Mouse (Mus musculus) skeletal muscle tissue, adult 2 months (tissue): ENCODE results near the gene Cd96.

ENCODE experiments used
- DNase-seq: peaks from one replicate; pipeline ENCODE4 v3.0.0-alpha.2; 2012; ENCODE audit warnings: low read depth, low spot score

The Cd96 gene

DNA sequence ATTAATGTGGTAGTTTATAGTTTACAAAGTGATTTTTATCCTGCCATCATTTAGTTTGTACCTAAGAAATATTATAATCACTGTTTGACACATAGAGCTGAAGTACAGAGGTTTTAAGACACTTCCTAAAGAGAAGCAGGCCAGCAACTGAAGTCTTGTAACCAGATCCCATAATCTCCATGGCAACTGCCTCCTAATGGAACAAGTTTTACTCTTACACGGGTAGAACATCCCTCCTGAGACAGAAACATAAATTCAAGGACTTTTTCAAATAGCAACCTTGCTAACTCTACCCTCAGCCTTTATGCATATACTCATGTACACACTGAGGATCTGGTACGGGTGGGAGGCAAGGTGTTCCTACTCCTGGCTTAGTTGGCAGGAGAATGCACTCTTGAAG lies 83.8 kb downstream of the Cd96 start:
- DNase-seq, result no peak

DNA sequence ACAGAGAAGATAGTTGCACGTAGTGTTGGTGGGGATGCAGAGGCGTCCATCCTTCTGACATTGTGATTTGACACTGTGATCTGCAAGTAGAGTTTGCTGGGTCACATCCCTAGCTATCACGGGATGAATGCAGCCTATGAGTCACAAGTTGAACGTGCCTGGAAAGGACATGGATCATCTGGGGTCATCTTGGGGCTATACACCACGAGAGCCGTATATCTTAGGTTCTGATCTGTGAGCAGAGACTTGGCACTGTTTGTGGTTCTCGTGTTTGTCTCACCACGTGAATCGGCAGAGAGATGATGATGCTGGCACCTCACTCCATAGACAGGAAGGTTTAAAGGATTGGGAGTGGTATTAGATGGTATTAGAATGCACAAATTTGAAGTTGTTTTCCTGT lies 86.2 kb downstream of the Cd96 start:
- peak; percentile 62 for DNase-seq

DNA sequence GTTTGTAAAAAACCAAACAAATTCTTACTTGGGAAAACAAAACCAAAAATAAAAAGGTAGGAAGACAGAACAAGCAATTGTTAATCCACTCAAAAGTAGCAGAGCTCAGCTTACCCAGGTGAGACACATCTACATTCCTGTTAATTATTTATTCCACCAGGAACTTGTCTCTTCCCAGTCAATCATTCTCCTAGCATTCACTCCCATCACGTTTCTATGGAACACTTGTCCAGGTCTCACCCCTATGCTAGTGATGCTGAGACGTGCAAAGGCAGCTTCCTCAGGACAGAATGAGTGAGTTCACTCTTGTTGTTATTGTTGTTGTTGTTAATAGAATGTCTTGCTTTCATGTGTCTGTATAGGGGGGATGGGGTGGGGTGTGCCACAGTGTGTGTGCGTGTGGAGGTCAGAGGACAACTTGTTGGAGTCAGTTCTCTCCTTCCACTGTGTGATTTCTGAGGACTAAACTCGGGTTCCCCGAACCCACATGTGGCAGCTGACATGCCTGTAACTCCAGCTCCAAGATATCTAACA lies 97.0 kb downstream of the Cd96 start:
- DNase-seq, result no peak

DNA sequence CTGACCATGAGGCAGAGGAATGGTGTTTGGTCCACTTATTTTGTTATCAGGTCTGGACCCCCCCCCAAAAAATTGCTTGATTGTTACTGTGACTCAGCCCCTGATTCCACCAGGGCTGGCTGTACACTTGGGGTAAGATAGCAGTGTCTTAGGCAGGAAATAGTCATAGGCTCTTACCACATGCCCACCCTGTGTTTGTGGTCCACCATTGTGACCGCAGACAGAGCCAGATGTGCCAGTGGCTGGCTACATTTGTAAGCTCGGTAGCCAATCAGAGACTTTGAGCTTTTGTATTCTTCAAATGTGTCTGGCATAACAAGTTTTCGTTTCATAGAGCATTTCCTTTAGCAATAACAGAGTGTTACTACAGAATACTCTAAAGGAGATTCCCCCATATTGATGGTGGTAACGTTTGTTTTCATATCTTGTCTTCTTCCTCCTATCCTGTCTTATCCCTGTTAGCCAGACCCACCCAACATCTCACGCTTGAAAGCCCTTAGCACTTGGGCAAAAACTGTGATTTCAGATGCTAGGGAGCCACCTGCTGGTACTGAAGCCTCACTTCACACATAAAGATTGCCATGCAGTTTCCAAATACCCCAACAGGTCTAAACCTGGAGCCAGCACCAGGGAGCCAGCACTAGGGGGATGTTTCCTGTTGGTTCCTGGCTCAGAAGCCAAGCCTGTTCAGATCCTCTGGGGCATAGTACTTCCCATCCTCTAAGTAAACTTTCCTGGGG lies 97.7 kb downstream of the Cd96 start:
- peak; percentile 56 for DNase-seq

DNA sequence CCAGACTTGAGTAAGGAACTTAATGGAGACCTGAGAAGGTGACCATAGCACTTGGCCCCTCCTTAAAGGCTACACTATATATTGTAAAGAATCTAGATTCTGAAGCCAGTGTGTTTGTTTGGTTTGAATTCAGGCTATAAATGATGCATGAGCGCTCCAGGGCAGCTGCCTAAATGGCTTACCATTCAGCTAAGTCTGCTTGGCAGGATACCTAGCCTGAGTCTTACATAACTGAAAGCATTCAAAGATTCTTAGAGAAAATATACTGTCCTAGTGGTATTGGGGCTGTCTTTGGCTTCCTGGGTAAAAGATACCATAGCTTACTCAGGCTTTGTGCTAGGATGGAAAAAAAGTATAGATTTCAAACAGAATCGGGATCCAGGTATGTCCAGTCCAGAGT lies 98.7 kb downstream of the Cd96 start:
- DNase-seq, result no peak

DNA sequence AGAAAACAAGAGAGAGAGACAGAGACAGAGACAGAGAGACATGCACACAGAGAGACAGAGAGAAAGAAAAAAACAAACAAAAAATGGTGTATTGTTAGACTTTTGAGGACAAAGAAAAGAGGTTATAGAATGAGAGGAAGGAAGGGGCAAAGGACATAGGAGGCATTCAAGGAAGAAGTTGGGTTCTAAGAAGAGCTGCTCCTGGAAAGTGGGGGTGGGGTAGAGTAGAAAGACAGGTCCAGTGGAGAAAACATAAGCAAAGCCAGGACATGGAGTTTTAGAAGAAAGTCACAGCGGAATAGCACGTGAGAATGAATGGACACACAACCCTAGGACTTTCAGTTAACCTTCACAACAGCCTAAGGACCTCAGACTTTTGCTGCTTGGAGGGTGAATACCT lies 99.7 kb downstream of the Cd96 start:
- no peak for DNase-seq

DNA sequence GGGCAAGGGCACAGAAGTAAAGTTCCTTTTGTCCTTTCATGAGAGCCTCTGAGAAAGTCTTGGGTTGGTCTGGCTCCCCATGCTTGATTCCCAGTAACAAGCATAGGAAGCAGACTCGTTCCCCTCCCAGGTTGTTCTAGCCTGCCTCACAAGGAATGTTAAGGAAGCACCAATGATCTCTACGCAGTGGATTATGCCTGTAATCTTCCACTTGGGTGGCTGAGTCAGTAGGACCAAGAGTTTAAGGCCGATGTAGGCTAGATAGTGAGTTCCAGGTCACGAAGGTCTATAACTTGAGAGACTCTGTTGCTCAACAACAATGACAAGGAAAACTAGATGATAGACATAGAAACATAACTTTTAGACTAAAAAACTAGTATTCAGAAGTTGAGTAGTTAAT lies 100.3 kb downstream of the Cd96 start:
- DNase-seq, result no peak

DNA sequence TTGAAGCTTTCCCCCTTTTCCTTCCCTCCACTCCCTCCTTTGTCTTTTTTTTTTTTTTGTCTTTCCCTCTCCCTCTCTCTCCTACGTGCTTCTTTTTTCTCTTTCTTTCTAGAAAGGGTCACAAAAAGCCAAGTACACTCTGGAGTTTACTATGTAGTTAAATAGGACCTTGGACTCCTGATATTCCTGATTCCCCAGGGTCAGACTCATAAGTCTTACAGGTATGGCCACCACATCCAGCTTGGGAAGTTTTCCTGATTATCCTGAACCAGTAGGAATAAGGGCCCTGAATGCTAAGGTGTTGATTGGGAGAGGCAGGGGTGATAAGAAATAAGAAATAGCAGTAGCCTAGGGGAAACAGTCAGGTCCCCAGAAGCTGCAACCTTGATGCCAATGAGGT lies 100.7 kb downstream of the Cd96 start:
- DNase-seq, result no peak

DNA sequence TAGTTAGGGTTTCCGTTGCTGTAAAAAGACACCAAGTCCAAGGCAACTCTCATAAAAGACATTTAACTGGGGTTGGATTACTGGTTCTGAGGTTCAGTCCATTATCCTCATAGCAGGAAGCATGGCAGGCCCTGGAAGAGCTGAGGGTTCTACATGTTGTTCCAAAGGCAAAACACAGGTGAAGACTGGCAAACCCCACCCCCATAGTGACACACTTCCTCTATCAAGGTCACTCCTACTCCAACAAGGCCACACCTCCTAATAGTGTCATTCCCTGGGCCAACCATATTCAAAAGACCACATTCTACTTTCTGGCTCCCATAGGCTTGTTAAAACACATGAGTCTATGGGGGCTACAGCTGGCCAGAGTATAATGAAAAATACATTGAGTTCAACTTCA lies 108.4 kb downstream of the Cd96 start:
- no peak for DNase-seq

DNA sequence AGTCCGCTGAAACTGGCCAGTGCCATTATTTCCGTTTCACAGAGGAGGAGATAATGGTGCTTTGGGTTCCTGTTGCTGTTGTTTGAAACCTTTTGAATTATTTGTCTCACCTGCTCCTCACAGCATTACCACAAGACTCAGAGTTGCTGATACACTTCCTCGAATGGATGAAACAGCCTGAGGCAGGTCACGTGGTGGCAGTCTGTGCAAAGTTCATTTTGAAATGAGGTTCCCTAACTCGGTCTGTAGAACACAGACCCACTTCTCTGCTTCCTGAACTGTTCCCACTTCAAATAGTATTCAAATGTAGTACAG lies 109.2 kb downstream of the Cd96 start:
- no peak for DNase-seq

DNA sequence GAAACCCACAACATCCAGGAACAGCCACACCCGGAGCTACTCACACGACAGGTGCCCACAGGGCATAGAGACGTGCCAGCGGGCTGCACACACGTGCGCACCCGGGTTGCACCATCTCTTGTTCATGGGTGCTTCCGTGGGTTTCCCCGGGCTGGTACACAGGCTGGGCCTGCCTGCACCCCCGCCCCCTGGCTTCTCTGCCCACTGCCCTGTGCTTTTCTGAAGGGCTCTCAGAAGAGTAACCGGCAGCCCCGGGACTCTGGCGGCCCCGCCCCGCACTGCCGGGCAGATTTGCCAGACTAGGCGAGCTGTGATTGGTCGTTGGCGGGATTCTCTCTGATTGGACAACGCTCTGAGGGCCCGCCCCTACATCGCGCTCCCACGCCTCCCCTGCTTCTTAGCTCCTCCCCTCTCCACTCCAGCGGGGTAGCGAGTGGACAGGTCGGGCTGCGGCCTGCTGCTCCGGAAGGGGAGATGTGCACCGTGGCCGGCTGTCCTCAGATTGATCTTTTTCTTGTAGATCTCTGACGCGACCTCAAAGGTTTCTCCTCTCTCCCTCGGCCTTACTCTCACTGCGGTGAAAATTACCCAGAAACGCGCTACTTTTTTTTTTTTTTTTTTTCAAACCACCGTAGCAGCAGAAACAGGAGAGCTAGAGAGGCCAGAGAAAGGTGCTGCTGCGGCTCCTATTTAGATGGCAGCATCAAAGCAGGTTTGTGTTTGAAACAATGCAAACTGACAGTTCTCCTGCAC lies 109.7 kb downstream of the Cd96 start, which contains the start of gene Plcxd2:
Gene Plcxd2 (minus strand): TSS at position 66 of the 753 bp plus-strand sequence.
- DNase-seq, result peak; percentile 94

DNA sequence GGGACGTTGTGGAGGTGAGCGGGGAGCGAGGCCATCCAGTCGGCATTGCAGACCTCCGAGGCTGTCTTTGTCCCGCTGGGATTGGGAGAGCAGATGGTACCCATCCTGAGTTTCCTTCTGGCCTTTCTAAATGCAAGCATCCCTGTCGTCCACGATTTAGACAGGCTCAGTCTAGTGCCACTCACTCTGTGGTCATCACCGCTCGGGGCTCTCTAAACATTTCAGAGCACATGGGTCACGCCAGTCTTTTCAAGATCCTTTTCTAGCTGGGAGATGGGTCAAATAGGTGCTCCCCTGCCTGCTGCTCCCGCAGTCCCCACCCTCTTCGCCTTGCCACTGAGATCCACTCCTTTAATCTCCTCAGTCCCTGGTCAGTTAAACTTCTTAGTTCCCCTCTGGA lies 110.3 kb downstream of the Cd96 start:
- no peak for DNase-seq

DNA sequence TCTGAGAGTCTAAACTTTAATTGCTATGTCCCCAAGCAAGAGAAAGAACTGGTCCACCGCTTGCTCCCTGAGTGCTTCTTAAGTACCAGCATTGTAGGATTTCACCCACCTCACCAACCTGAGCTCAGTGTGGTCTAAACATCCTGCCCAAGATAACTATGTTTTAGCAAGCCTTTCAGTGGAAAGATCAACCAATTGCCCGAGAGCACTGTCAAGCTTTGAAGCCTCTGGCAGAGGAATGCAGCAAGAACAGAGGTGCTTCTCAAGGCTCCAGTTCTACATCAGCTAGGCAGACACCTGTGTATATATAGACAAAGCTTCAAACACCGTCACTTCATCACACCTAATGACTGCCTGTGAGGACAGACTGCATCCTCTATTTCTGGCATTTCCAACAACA lies 111.3 kb downstream of the Cd96 start:
- DNase-seq, result no peak

DNA sequence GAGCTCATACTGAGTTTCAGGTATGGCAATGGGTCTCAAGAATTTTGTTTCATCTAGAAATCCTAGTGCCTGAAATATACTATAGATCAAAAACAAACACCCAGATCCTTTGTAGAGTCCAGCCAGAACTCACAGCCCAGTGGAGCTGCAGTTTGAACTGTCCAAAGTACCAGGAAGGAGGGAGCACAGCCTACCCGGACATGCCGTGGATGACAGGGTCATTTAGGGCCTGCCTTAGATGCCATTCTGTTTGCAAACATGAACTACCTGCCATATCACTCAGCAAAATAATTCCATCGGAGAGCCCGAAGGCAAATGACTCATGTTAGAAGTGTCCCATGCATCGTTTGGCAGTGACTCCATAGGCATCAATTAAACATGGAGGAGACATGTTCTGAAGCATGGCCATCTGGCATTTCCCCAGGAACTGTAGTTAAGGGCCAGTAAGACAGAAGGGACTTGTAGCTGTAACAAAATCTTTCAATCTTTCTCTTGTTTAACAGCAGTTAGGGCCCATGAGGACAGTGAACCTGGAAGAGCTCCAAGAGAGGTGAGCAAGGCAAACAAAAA lies 111.9 kb downstream of the Cd96 start:
- no peak for DNase-seq

DNA sequence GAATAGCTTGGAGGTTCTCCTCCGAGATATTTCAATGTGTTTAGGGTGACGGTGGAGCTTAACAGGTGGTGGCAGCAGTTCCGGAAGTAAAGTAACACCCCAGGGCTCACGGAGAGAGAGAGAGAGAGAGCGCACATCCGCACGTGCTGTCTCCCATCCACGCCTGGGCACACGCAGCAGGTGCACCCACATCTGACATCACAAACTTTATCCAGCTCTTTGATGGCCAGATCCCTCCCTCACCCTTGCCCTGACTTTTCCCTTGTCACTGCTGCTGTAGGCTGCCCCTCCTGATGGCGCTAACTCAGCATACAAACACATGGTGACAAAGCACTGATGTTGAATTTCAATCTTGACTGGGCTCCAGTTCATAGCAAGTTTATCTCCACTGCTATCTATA lies 113.8 kb downstream of the Cd96 start:
- no peak for DNase-seq

DNA sequence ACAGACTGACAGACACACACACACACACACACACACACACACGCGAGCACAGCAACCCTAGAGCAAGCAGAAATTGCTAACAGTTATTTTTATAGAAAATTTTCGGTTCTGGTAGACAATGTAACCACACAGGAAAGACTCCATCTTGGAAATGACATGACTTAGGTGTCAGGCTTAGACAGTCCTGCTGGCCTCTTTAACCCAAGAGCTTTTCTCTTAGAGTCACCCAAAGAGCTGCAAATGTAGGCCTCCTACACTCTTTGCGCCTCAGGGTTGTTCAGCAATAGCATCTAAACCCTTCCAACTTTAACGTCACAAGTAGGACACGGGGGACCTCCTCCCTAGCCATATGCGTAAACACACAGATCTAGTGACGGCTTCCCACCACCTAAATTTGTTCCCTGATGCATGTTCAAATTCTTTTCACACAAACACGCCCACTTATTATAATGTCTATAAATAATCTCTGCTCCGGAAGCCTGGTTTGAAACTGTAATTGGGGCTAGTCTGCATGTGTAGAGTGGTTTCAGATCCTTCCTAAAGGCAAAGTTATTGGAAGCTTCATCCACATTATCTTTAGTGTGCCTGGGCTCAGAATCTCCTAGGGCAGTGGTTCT lies 118.4 kb downstream of the Cd96 start:
- no peak for DNase-seq

DNA sequence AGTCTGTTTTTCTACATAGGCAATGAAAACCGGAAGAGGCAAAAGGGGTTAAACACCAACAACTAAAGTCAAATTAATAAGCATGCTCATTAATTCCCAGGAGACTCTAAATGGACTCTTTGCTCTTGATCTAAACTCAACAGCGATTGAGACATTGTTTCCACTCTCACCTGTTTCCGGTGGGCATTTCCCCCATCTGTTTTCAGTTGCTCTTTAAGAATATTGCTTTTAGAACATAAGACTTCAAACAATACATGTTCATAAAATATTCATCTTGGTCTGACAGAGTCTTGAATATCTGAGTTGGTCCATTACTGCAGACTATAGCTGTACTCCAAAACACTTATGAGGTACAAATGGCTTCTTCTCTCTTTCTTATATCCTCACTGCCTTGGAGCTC lies 119.1 kb downstream of the Cd96 start:
- no peak for DNase-seq

DNA sequence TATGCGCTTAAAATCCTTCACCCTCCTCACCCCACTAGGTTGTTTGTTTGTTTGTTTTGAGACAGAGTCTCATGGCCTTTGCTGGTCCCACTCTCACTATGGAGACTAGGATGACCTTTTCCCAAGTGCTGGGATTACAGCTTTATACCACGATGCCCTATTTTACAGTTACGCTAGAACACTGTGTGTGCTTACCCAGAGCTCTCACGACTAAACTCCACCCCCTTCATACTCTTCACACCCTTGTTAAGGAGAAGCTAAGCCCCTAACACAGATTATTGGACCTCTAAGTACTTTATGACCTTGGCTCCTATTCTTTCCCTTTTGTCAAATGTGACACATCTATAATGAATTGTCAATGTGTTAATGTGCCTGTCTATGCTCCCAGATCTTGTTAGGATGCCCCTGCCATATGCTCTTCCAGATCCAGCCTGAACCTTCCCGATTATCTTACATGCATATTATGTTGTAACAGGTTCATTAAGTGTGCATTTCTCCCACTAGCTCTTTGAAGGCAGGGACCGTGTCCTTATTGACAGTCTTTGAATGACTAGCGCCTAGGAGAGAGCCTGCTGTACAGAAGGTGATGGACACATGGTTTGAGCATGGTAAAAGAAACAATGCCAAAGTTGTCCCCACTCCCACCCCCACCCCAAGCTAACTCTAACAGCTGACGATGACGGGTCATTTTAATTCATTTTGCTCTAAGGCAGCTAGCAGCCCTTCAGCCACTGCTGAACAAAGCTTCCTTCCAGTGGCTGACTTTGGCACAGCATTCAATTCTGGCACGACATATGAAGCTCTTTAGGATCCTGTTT lies 120.5 kb downstream of the Cd96 start:
- no peak for DNase-seq

DNA sequence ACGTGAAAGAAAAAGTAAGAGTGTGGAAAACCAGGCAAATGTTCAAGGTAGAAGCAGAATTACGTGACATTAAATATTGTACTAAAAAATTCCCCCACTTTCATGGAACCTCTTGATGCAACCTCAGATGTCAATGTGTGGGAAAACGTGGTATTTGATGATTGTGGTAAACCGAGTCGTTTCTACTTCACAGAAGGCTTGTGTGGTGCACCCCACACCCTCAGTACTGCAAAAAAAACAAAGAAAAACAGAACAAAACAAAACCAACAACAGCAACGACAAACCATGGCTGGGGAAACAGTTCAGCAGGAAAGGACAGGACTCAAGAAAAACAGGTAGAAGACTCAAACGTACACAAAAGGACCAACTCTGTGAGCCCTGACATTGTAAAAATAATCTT lies 121.8 kb downstream of the Cd96 start:
- no peak for DNase-seq

DNA sequence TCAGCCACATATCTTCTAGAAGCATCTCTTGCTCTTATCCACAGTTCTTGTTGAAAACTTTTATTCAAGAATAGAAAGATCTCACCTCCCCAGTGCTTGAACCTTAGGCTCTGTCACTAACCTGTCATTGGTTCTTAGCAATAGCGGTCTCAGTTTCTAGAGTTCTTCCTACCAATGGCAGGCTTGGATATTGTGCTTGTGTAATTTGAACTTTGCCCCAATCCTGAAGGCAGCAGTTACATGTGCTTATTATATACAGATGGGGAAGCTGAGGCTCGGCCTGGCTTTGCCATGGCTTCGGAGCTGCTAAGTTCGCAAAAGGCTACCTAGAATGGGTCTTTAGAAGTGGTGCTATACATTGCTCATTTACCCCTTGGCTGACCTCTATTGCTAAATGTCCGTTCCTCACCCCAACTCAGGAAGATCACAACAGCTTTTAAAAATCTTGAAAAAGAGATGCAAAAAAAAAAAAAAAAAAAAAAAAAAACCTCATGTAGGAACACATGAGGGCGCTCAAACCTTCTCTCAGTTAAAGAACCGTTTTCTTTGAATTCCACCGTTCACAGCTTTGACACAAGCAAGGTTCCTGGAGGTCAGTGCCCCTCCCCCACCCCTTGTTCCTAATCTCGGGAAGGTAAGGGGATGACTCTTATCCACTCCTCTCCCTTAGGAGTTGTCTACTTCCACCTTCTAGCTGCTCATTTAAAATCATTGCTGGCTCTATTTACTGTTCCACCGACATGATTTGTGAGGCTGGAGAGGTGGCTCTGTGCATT lies 129.0 kb downstream of the Cd96 start:
- no peak for DNase-seq

DNA sequence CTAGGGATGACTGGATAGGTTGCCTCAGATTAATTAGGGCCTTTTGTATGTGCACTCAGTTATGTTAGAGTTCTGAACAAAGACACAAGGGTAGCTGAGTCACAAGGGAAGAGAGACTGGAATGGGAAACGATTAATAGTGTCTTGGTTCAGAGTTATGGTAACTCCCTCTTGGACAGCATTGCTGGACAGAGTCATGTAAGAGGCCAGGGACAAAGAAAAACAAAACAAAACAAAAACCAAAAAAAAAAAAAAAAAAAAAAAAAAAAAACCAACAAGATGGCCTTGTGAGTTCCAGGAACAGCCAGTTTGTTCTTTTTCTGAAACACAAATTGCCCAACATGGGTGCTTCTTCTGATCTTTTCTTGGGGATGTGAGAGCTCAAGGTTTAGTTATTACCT lies 133.8 kb downstream of the Cd96 start:
- DNase-seq, result peak; percentile 46
